Mouse (Mus musculus) olfactory bulb, adult 2 months (tissue): ENCODE measurements at regions not wholly inside any gene's neighbourhood (a gene's known extent, or its start where the extent isn't known, plus 50 kb on each side); places are given as distances from the start of the nearest gene placed in this dataset.

Experiments
- H3K27ac ChIP-seq: fragments of 200-500 bp; 2 replicates; pipeline ENCODE4 v1.5.1; 2012; ENCODE audit warnings: low read depth, low read length; ENCODE audit not compliant: insufficient read depth
- H3K4me1 ChIP-seq: fragments of 200-500 bp; 2 replicates; pipeline ENCODE4 v1.6.1; 2012; ENCODE audit warnings: low read length; ENCODE audit not compliant: control insufficient read depth, insufficient read depth
- H3K4me3 ChIP-seq: fragments of 200-500 bp; 2 replicates; pipeline ENCODE4 v1.5.1; 2012; ENCODE audit warnings: mild to moderate bottlenecking, low read depth, low read length, moderate library complexity; ENCODE audit not compliant: insufficient read depth
- CTCF ChIP-seq: fragments of 200-500 bp; IDR thresholded peaks from 2 replicates; pipeline ENCODE4 v1.5.1; 2012; ENCODE audit warnings: low read depth, mild to moderate bottlenecking, low read length, moderate library complexity; ENCODE audit not compliant: insufficient read depth
- POLR2A ChIP-seq: fragments of 200-500 bp; IDR thresholded peaks from 2 replicates; pipeline ENCODE4 v1.6.1; 2012; ENCODE audit warnings: mild to moderate bottlenecking, low read depth, low read length, moderate library complexity; ENCODE audit not compliant: insufficient read depth
- WGBS: fragments of 180-500 bp; shearing (Covaris S2); methylation state at CpG from one replicate; pipeline ENCODE4 v1.1.7; 2018; 5-methylcytosine and 5-hydroxymethylcytosine counted together

- Histone ChIP-seq H3K4me1 (no peaks in the 10 kb centered on the region), H3K4me3 (no peak overlapping the region), H3K27ac (no peak overlapping the region)
- TF ChIP-seq POLR2A (no peak), CTCF (no peak)
- WGBS = 95% methylated on average over 7 of the region's 7 CpGs
Observed at GRCm38 (mm10) chr12:32297431-32297830, 81.1 kb upstream of the Ccdc71l start.

GRCm38 (mm10) chr12:32299714-32300113 lies 78.8 kb upstream of the Ccdc71l start:
- 70% methylated on average over 2 of the region's 2 CpGs for WGBS
- TF ChIP-seq POLR2A = no peak
- no peak for TF ChIP-seq CTCF
- Histone ChIP-seq H3K4me3 (no peak overlapping the region), H3K27ac (no peak overlapping the region), H3K4me1 (no peaks in the 10 kb centered on the region)

- Histone ChIP-seq H3K4me3 (no peak overlapping the region), H3K27ac (no peak overlapping the region), H3K4me1 (no peaks in the 10 kb centered on the region)
- 89% methylated on average over 5 of the region's 5 CpGs for WGBS
- TF ChIP-seq POLR2A = no peak
- TF ChIP-seq CTCF = no peak
Observed at GRCm38 (mm10) chr12:32305736-32306135, 72.8 kb upstream of the Ccdc71l start.

GRCm38 (mm10) chr12:32306326-32306725 lies 72.2 kb upstream of the Ccdc71l start:
- TF ChIP-seq CTCF (no peak), POLR2A (no peak)
- WGBS = 83% methylated on average over 4 of the region's 4 CpGs
- Histone ChIP-seq H3K4me1 (no peaks in the 10 kb centered on the region), H3K27ac (no peak overlapping the region), H3K4me3 (no peak overlapping the region)

- TF ChIP-seq CTCF = no peak
- no peak for TF ChIP-seq POLR2A
- WGBS = 90% methylated on average over 9 of the region's 9 CpGs
- H3K4me3 ChIP-seq = no peak overlapping the region
- H3K4me1 ChIP-seq = no peaks in the 10 kb centered on the region
- H3K27ac ChIP-seq = no peak overlapping the region
Observed at GRCm38 (mm10) chr12:32307280-32308006, 71.1 kb upstream of the Ccdc71l start.

- no peak overlapping the region for H3K27ac ChIP-seq
- WGBS = 98% methylated on average over 1 of the region's 1 CpGs
- no peak for TF ChIP-seq CTCF
- TF ChIP-seq POLR2A = no peak
- no peaks in the 10 kb centered on the region for H3K4me1 ChIP-seq
- H3K4me3 ChIP-seq = no peak overlapping the region
Observed at GRCm38 (mm10) chr12:32315099-32315783, 63.3 kb upstream of the Ccdc71l start.
